In genomic region chr17:8648310-8648709, GRCm38 (mm10) we compare ENCODE assay signal across 16 mouse cellular contexts.
A peak's percentile ranks its signal among the peaks of the same experiment; 100 is the strongest.
DNase-seq lines count a peak whose midpoint lies in the region; ATAC-seq lines count a peak whose summit lies in the region.
"Had no signal": no experiment of that assay in that cellular context is flagged by ENCODE, and none has a peak within 500 bp of the region (broad histone marks: within the 10 kb centered on the region; RNA-seq: fewer than 3 reads in every experiment).

No protein-coding gene starts in this region.

- WGBS in liver, embryonic 12.5 days (ENCODE audit: insufficient replicate concordance), result 56% methylated on average over 3 of the region's 3 CpGs

- no peak for DNase-seq in frontal cortex, postnatal 10 days (ENCODE audit: low spot score in 2 of 2)
- DNase-seq in ovary, postnatal 36 days (ENCODE audit: low spot score), result peak; percentile 61
- no peak for DNase-seq in ovary, postnatal 14 days (ENCODE audit: low spot score)
- DNase-seq in adrenal gland, adult 8-10 months, result peak; percentile 91
- DNase-seq in heart, postnatal 14 days, result no peak
- DNase-seq: gastrocnemius, postnatal 25 days; kidney, postnatal 10 days; liver, embryonic 13.5 days; thymus, postnatal 4 days had no signal

- H3K36me3 ChIP-seq in liver, embryonic 12.5 days, result no peaks in the 10 kb centered on the region
- H3K36me3 ChIP-seq: liver, embryonic 13.5 days; neural tube, embryonic 13.5 days had no signal

- 0 out of 2 replicates have a peak, but pooled peaks have one; percentile 35 for ATAC-seq in frontal cortex, adult (ENCODE audit: low TSS enrichment)
- ATAC-seq in liver, embryonic 12.5 days, result no peak
- ATAC-seq: intestine, postnatal 0 days; lung, postnatal 0 days had no signal

- H3K4me2 ChIP-seq in liver, embryonic 12.5 days, result no peak overlapping the region
- H3K4me2 ChIP-seq: liver, embryonic 13.5 days; neural tube, embryonic 13.5 days had no signal

- no peaks in the 10 kb centered on the region for H3K4me1 ChIP-seq in liver, embryonic 12.5 days
- H3K4me1 ChIP-seq: liver, embryonic 13.5 days; megakaryocyte, embryonic 14.5 days had no signal

- intact Hi-C loops in heart, postnatal 14 days (cut with DNase I), result no loop called here

- H3K9ac ChIP-seq in liver, embryonic 12.5 days, result no peak overlapping the region
- H3K9ac ChIP-seq: liver, embryonic 13.5 days; neural tube, embryonic 13.5 days had no signal

- no peaks in the 10 kb centered on the region for H3K9me3 ChIP-seq in liver, embryonic 12.5 days (replicated peaks)
- H3K9me3 ChIP-seq: liver, embryonic 13.5 days; neural tube, embryonic 13.5 days had no signal

- H3K27ac ChIP-seq in liver, embryonic 12.5 days, result no peak overlapping the region
- H3K27ac ChIP-seq: liver, embryonic 13.5 days; neural tube, embryonic 13.5 days had no signal

- H3K4me3 ChIP-seq in liver, embryonic 12.5 days, result no peak overlapping the region
- H3K4me3 ChIP-seq: erythroblast, embryonic 14.5 days; liver, embryonic 13.5 days; megakaryocyte, embryonic 14.5 days; neural tube, embryonic 13.5 days had no signal

- no peaks in the 10 kb centered on the region for H3K27me3 ChIP-seq in liver, embryonic 12.5 days (replicated peaks)
- H3K27me3 ChIP-seq: liver, embryonic 13.5 days; neural tube, embryonic 13.5 days had no signal

Comparison
In these comparisons a context has a peak if more than half of its experiments do, and no peak if none do; other contexts are left out.
1. DNase-seq: peak in ovary, postnatal 36 days (single experiment) and adrenal gland, adult 8-10 months (single experiment); none in frontal cortex, postnatal 10 days (0 of 2), ovary, postnatal 14 days (single experiment) and heart, postnatal 14 days (0 of 2).